Mouse (Mus musculus) kidney, postnatal 10 days (tissue): ENCODE measurements at regions not wholly inside any gene's neighbourhood (a gene's known extent, or its start where the extent isn't known, plus 50 kb on each side); places are given as distances from the start of the nearest gene placed in this dataset.

Source experiments
- DNase-seq: peaks from one replicate; pipeline ENCODE4 v3.0.0; 2021; ENCODE audit warnings: mixed read lengths

GRCm38 (mm10) chr8:126854121-126855055 is 91.3 kb downstream of the Tomm20 start:
- no peak for DNase-seq

GRCm38 (mm10) chr8:126852663-126853390 is 92.8 kb downstream of the Tomm20 start:
- peak; percentile 81 for DNase-seq

- DNase-seq: peak; percentile 46
These were observed 93.5 kb downstream of the Tomm20 start for GRCm38 (mm10) chr8:126852184-126852583.

- no peak for DNase-seq
These were observed 93.9 kb downstream of the Tomm20 start for GRCm38 (mm10) chr8:126851780-126852179.

GRCm38 (mm10) chr8:126850189-126850535 is 95.5 kb downstream of the Tomm20 start:
- DNase-seq: no peak

GRCm38 (mm10) chr8:126849411-126850188 is 96.0 kb downstream of the Tomm20 start:
- peak; percentile 78 for DNase-seq

GRCm38 (mm10) chr8:126848369-126849105 is 97.1 kb downstream of the Tomm20 start:
- DNase-seq: no peak

- DNase-seq: no peak
These were observed 97.8 kb downstream of the Tomm20 start for GRCm38 (mm10) chr8:126847664-126848353.

- no peak for DNase-seq
These were observed 99.5 kb downstream of the Tomm20 start for GRCm38 (mm10) chr8:126846188-126846565.

- DNase-seq: no peak
These were observed 100.0 kb downstream of the Tomm20 start for GRCm38 (mm10) chr8:126845530-126846187.

GRCm38 (mm10) chr8:126844627-126845026 is 101.0 kb downstream of the Tomm20 start:
- no peak for DNase-seq

- DNase-seq: no peak
These were observed 104.5 kb downstream of the Tomm20 start for GRCm38 (mm10) chr8:126841187-126841586.

GRCm38 (mm10) chr8:126839712-126840355 is 105.8 kb downstream of the Tomm20 start:
- DNase-seq: peak; percentile 86

- DNase-seq: peak; percentile 83
These were observed 106.5 kb downstream of the Tomm20 start for GRCm38 (mm10) chr8:126839039-126839711.

GRCm38 (mm10) chr8:126838228-126838627 is 107.4 kb downstream of the Tomm20 start:
- DNase-seq: no peak

GRCm38 (mm10) chr8:126837318-126838025 is 108.2 kb downstream of the Tomm20 start:
- DNase-seq: peak; percentile 42

- no peak for DNase-seq
These were observed 110.1 kb downstream of the Tomm20 start for GRCm38 (mm10) chr8:126835554-126835953.

GRCm38 (mm10) chr8:126833471-126834453 is 111.9 kb downstream of the Tomm20 start:
- DNase-seq: peak; percentile 83
